Mouse (Mus musculus): ENCODE results near the gene Ermard.

The Ermard gene

GRCm38 (mm10) chr17:15129630-15130287, 88.8 kb downstream of the Ermard start:
- DNase-seq = no peak

- no peak for DNase-seq
These were observed 89.3 kb downstream of the Ermard start for GRCm38 (mm10) chr17:15130288-15130656.

- DNase-seq = no peak
These were observed 94.1 kb downstream of the Ermard start for GRCm38 (mm10) chr17:15134905-15135669.

GRCm38 (mm10) chr17:15137443-15137842, 96.4 kb downstream of the Ermard start:
- DNase-seq = peak in 1 of 2 experiments; percentile 5
